Mouse (Mus musculus) ES-E14 (cell line): ENCODE measurements around the gene Osbpl9. TPM values are rescaled to one million over a fixed set of nuclear protein-coding genes. Genes with fewer than 3 reads are reported as not detected.

Source experiments
- DNase-seq: peaks from one replicate; pipeline ENCODE4 v3.0.0-alpha.2; 2013; ENCODE audit warnings: low read depth, low spot score
- H3K27ac ChIP-seq: 2 replicates; pipeline ENCODE4 v1.5.1; 2012; ENCODE audit warnings: low read depth, mild to moderate bottlenecking, low read length, moderate library complexity, mixed read lengths; ENCODE audit not compliant: poor library complexity, insufficient read depth, severe bottlenecking
- H3K36me3 ChIP-seq: 2 replicates; pipeline ENCODE4 v1.6.1; 2012; ENCODE audit warnings: mild to moderate bottlenecking, low read length, moderate library complexity, mixed read lengths; ENCODE audit not compliant: control insufficient read depth, poor library complexity, insufficient read depth, severe bottlenecking
- H3K4me1 ChIP-seq, 2 experiments: fragments of 150-350 bp in 1 of 2; sonication (generic) in 1 of 2; 2 replicates each; pipeline ENCODE4 v1.6.1; 2012; ENCODE audit warnings: low read length in 2 of 2, mild to moderate bottlenecking in 1 of 2, mixed read lengths in 1 of 2; ENCODE audit not compliant: control insufficient read depth in 2 of 2, insufficient read depth in 2 of 2, poor library complexity in 1 of 2
- H3K4me3 ChIP-seq, 2 experiments: fragments of 150-350 bp in 1 of 2; sonication (generic) in 1 of 2; 2 replicates each; pipeline ENCODE4 v1.5.1; 2012; ENCODE audit warnings: low read length in 2 of 2, low read depth in 1 of 2, mild to moderate bottlenecking in 1 of 2, mixed read lengths in 1 of 2; ENCODE audit not compliant: insufficient read depth in 1 of 2, poor library complexity in 1 of 2, severe bottlenecking in 1 of 2
- H3K9ac ChIP-seq: 2 replicates; pipeline ENCODE4 v1.6.1; 2012; ENCODE audit warnings: low read depth, mild to moderate bottlenecking, low read length, mixed read lengths; ENCODE audit not compliant: poor library complexity, insufficient read depth, severe bottlenecking
- H3K9me3 ChIP-seq: fragments of 150-350 bp; sonication (generic); 2 replicates; pipeline ENCODE4 v1.6.1; 2012; ENCODE audit warnings: low read depth, mild to moderate bottlenecking, low read length; ENCODE audit not compliant: control insufficient read depth, insufficient read depth
- CHD2 ChIP-seq: IDR thresholded peaks from 2 replicates; pipeline ENCODE4 v1.6.1; 2014; ENCODE audit warnings: mild to moderate bottlenecking, low read depth, low read length, inconsistent platforms
- HCFC1 ChIP-seq: IDR thresholded peaks from 2 replicates; pipeline ENCODE4 v1.6.1; 2012; ENCODE audit warnings: low read length, inconsistent platforms, borderline replicate concordance; ENCODE audit not compliant: insufficient read depth
- MAFK ChIP-seq: IDR thresholded peaks from 2 replicates; pipeline ENCODE4 v1.6.1; 2014; ENCODE audit warnings: mild to moderate bottlenecking, low read depth, low read length, inconsistent platforms; ENCODE audit not compliant: insufficient read depth
- ZC3H11A ChIP-seq: IDR thresholded peaks from 2 replicates; pipeline ENCODE4 v1.6.1; 2012; ENCODE audit warnings: low read depth, mild to moderate bottlenecking, inconsistent platforms, low read length, borderline replicate concordance
- ZNF384 ChIP-seq: IDR thresholded peaks from 2 replicates; pipeline ENCODE4 v1.6.1; 2012; ENCODE audit warnings: low read depth, low read length, inconsistent platforms
- in situ Hi-C, 2 experiments: fragments of 600-800 bp; cut with MboI; formaldehyde crosslinking; loops; one replicate each; pipeline ENCODE4 v1.15.1; 2025; ENCODE audit warnings: low sequenced_read_pairs in 2 of 2, inconsistent platforms in 1 of 2; ENCODE audit not compliant: unreplicated experiment in 2 of 2
- total RNA-seq: library from RNA; depleted of rRNA; stranded (reverse); fragments of 300-350 nt; gene quantifications from 2 replicates; pipeline ENCODE4 v1.2.3, GENCODE M21; 2012

The Osbpl9 gene
- total RNA-seq, 1 experiment: 39.5 TPM

GRCm38 (mm10) chr4:109106034-109106433, 96.0 kb downstream of the Osbpl9 start:
- Histone ChIP-seq H3K36me3 (peaks cover 3% of the 10 kb centered on the region; the same call in 1 of the 2 replicates), H3K9me3 (no peaks in the 10 kb centered on the region), H3K4me1 (no peaks in the 10 kb centered on the region), H3K9ac (no peak overlapping the region), H3K27ac (no peak overlapping the region), H3K4me3 (no peak overlapping the region)
- in situ Hi-C loops: no loop called here
- DNase-seq: no peak
- TF ChIP-seq CHD2: no peak
- TF ChIP-seq ZNF384: no peak
- TF ChIP-seq ZC3H11A: no peak
- TF ChIP-seq MAFK: no peak
- no peak for TF ChIP-seq HCFC1

- in situ Hi-C loops: no loop called here
- no peaks in the 10 kb centered on the region for H3K4me1 ChIP-seq
- DNase-seq: no peak
- H3K9ac ChIP-seq: no peak overlapping the region
- peaks cover 3% of the 10 kb centered on the region; the same call in 1 of the 2 replicates for H3K36me3 ChIP-seq
- TF ChIP-seq ZC3H11A (no peak), ZNF384 (no peak), CHD2 (no peak), MAFK (no peak), HCFC1 (no peak)
- H3K4me3 ChIP-seq: no peak overlapping the region
- no peaks in the 10 kb centered on the region for H3K9me3 ChIP-seq
- H3K27ac ChIP-seq: no peak overlapping the region
These were observed 96.8 kb downstream of the Osbpl9 start for GRCm38 (mm10) chr4:109105254-109105653.

- in situ Hi-C loops: no loop called here
- no peak for TF ChIP-seq MAFK
- TF ChIP-seq ZNF384: no peak
- TF ChIP-seq ZC3H11A: no peak
- TF ChIP-seq HCFC1: no peak
- TF ChIP-seq CHD2: no peak
- H3K4me3 ChIP-seq: no peak overlapping the region
- no peaks in the 10 kb centered on the region for H3K9me3 ChIP-seq
- H3K9ac ChIP-seq: no peak overlapping the region
- H3K27ac ChIP-seq: no peak overlapping the region
- H3K4me1 ChIP-seq: no peaks in the 10 kb centered on the region
- no peak for DNase-seq
- H3K36me3 ChIP-seq: peaks cover 3% of the 10 kb centered on the region; the same call in 1 of the 2 replicates
These were observed 98.8 kb downstream of the Osbpl9 start for GRCm38 (mm10) chr4:109103145-109103883.

- no peak overlapping the region for H3K4me3 ChIP-seq
- no peak overlapping the region for H3K9ac ChIP-seq
- H3K36me3 ChIP-seq: peaks cover 3% of the 10 kb centered on the region; the same call in 1 of the 2 replicates
- in situ Hi-C loops: no loop called here
- no peak overlapping the region for H3K27ac ChIP-seq
- TF ChIP-seq CHD2 (no peak), MAFK (no peak), ZC3H11A (no peak), ZNF384 (no peak), HCFC1 (no peak)
- no peaks in the 10 kb centered on the region for H3K4me1 ChIP-seq
- H3K9me3 ChIP-seq: no peaks in the 10 kb centered on the region
- no peak for DNase-seq
These were observed 99.5 kb downstream of the Osbpl9 start for GRCm38 (mm10) chr4:109102574-109102973.

- Histone ChIP-seq H3K4me1 (no peaks in the 10 kb centered on the region), H3K9me3 (no peaks in the 10 kb centered on the region), H3K4me3 (no peak overlapping the region), H3K9ac (no peak overlapping the region), H3K27ac (no peak overlapping the region), H3K36me3 (peaks cover 3% of the 10 kb centered on the region; the same call in 1 of the 2 replicates)
- DNase-seq: no peak
- TF ChIP-seq ZNF384: no peak
- no peak for TF ChIP-seq MAFK
- no peak for TF ChIP-seq ZC3H11A
- no peak for TF ChIP-seq CHD2
- TF ChIP-seq HCFC1: no peak
- in situ Hi-C loops: no loop called here
These were observed 103.2 kb downstream of the Osbpl9 start for GRCm38 (mm10) chr4:109098861-109099260.
